Mouse (Mus musculus) G1E (cell line): ENCODE measurements around the gene Gdf11. TPM values are rescaled to one million over a fixed set of nuclear protein-coding genes. Genes with fewer than 3 reads are reported as not detected.

Source experiments
- ATAC-seq: 2 replicates; pipeline ENCODE4 v1.8.0; 2016; ENCODE audit warnings: mild to moderate bottlenecking; ENCODE audit not compliant: insufficient number of reproducible peaks, poor library complexity, low FRiP score, severe bottlenecking; ENCODE audit errors: extremely low read depth
- DNase-seq: peaks from one replicate; pipeline ENCODE4 v3.0.0; 2012; ENCODE audit warnings: low spot score
- H3K27me3 ChIP-seq: 2 replicates; pipeline ENCODE4 v1.6.1; 2012; ENCODE audit warnings: mild to moderate bottlenecking, low read length, inconsistent platforms; ENCODE audit not compliant: insufficient read depth
- H3K36me3 ChIP-seq: replicated peaks from 2 replicates; pipeline ENCODE3; 2012; ENCODE audit warnings: mild to moderate bottlenecking, inconsistent platforms
- H3K4me1 ChIP-seq: 2 replicates; pipeline ENCODE4 v1.6.1; 2012; ENCODE audit warnings: low read depth, low read length, inconsistent platforms, mixed read lengths; ENCODE audit not compliant: insufficient read depth
- H3K4me3 ChIP-seq: 2 replicates; pipeline ENCODE4 v1.5.1; 2012; ENCODE audit warnings: low read depth, mild to moderate bottlenecking, inconsistent platforms, low read length, moderate library complexity, mixed read lengths
- H3K9me3 ChIP-seq: replicated peaks from 2 replicates; pipeline ENCODE4 v1.6.1; 2012; ENCODE audit warnings: inconsistent platforms
- CTCF ChIP-seq: IDR thresholded peaks from 2 replicates; pipeline ENCODE4 v1.5.1; 2012; ENCODE audit warnings: low read depth, low read length, inconsistent platforms, mixed read lengths
- GATA1 ChIP-seq: IDR thresholded peaks from 2 replicates; pipeline ENCODE4 v1.6.1; 2012; ENCODE audit warnings: borderline replicate concordance, low read length, inconsistent platforms, mixed read lengths
- GATA2 ChIP-seq: IDR thresholded peaks from 2 replicates; pipeline ENCODE4 v1.6.1; 2012; ENCODE audit warnings: low read depth, low read length, inconsistent platforms, borderline replicate concordance
- POLR2AphosphoS5 ChIP-seq: IDR thresholded peaks from 2 replicates; pipeline ENCODE4 v1.6.1; 2012; ENCODE audit warnings: low read depth, low read length, inconsistent platforms; ENCODE audit not compliant: insufficient replicate concordance
- TAL1 ChIP-seq: conservative IDR thresholded peaks from 2 replicates; pipeline ENCODE4 v1.6.1; 2012; ENCODE audit warnings: low read depth, low read length, inconsistent platforms, mixed read lengths
- polyA plus RNA-seq: library from polyadenylated mRNA; stranded (reverse); fragments of >175 nt; gene quantifications from 2 replicates; pipeline ENCODE4 v1.2.3, GENCODE M21; 2012
- total RNA-seq, 2 experiments: library from RNA; stranded (forward) in 1 of 2; stranded (reverse) in 1 of 2; fragments of 200-1000 nt in 1 of 2; fragments of >200 nt in 1 of 2; fragmentation: Nextera tagmentation in 1 of 2; gene quantifications; 2 replicates each; pipeline ENCODE4 v1.2.3; 2014 to 2017

The Gdf11 gene
- total and polyA plus RNA-seq, 3 experiments: under 0.01 to 0.02 TPM; not detected in 1

DNA sequence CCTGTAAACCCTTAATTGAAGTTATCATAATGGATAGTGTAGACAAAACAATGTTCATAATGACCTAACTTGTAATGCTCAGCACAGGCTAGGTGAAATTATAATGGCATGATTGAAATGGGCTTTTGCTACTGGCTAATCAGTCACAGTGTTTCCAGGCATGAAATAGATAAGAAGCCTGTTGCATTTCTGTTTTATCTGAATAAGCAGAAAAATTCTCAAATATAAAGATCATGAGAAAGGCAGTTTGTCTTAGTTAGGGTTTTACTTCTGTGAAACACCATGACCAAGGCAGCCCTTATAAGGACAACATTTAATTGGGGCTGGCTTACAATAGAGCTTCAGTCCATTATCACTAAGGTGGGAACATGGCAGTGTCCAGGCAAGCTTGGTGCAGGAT lies 50.9 kb downstream of the Gdf11 start:
- no peak for DNase-seq
- no peak for ATAC-seq
- TF ChIP-seq GATA1: no peak
- TF ChIP-seq POLR2AphosphoS5: no peak
- no peak for TF ChIP-seq GATA2
- TF ChIP-seq CTCF: no peak
- no peak for TF ChIP-seq TAL1
- Histone ChIP-seq H3K36me3 (peaks cover 85% of the 10 kb centered on the region), H3K4me1 (peaks cover 2% of the 10 kb centered on the region; the same call in 1 of the 2 replicates), H3K27me3 (no peaks in the 10 kb centered on the region), H3K4me3 (no peak overlapping the region), H3K9me3 (no peaks in the 10 kb centered on the region)

DNA sequence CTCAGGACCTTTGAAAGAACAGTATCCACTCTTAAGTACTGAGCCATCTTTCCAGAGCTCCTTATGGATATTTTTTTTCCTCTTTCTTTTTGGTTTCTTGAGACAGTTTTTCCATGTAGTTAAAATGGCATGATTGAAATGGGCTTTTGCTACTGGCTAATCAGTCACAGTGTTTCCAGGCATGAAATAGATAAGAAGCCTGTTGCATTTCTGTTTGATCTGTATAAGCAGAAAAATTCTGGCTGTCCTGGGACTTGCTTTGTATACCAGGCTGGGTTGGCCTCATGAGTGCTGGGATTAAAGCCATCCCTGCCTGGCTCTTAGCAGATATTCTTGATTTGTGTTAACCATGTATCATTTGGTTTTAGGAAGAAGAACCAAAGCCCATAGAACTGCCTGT lies 52.1 kb downstream of the Gdf11 start:
- TF ChIP-seq CTCF (no peak), TAL1 (no peak), POLR2AphosphoS5 (no peak), GATA2 (no peak), GATA1 (no peak)
- H3K9me3 ChIP-seq: no peaks in the 10 kb centered on the region
- H3K36me3 ChIP-seq: peaks cover 85% of the 10 kb centered on the region
- no peak overlapping the region for H3K4me3 ChIP-seq
- peaks cover 2% of the 10 kb centered on the region; the same call in 1 of the 2 replicates for H3K4me1 ChIP-seq
- no peak for DNase-seq
- ATAC-seq: no peak
- H3K27me3 ChIP-seq: no peaks in the 10 kb centered on the region

GRCm38 (mm10) chr10:128837400-128837799 lies 54.1 kb downstream of the Gdf11 start:
- H3K4me1 ChIP-seq: peaks cover 2% of the 10 kb centered on the region; the same call in 1 of the 2 replicates
- H3K36me3 ChIP-seq: peaks cover 88% of the 10 kb centered on the region
- no peak for DNase-seq
- H3K4me3 ChIP-seq: no peak overlapping the region
- ATAC-seq: no peak
- no peaks in the 10 kb centered on the region for H3K27me3 ChIP-seq
- no peaks in the 10 kb centered on the region for H3K9me3 ChIP-seq
- no peak for TF ChIP-seq CTCF
- TF ChIP-seq GATA1: no peak
- TF ChIP-seq POLR2AphosphoS5: no peak
- no peak for TF ChIP-seq TAL1
- TF ChIP-seq GATA2: no peak

Other genes starting within 250 kb of the Gdf11 start
Only the 20 nearest of the 26 such genes appear.
- gene Pmel, start 187.5 kb downstream of the Gdf11 start, total RNA-seq (2014; fragmentation: Nextera tagmentation): 0.58 and 2.4 TPM in 2 replicates
- gene Pmel, start 187.5 kb downstream of the Gdf11 start, total RNA-seq (2017): 0.76 and 1.0 TPM in 2 replicates
- gene Pmel, start 187.5 kb downstream of the Gdf11 start, polyA plus RNA-seq: 0.05 and 0.06 TPM in 2 replicates
- gene Cdk2, start 186.7 kb downstream of the Gdf11 start, total RNA-seq (2014; fragmentation: Nextera tagmentation): 108 and 117 TPM in 2 replicates
- 109 and 113 TPM in 2 replicates for gene Cdk2, start 186.7 kb downstream of the Gdf11 start, total RNA-seq (2017)
- gene Cdk2, start 186.7 kb downstream of the Gdf11 start, polyA plus RNA-seq: 34.7 and 36.3 TPM in 2 replicates
- 6.8 and 8.4 TPM in 2 replicates for gene Dgka, start 146.9 kb downstream of the Gdf11 start, total RNA-seq (2014; fragmentation: Nextera tagmentation)
- gene Dgka, start 146.9 kb downstream of the Gdf11 start, total RNA-seq (2017): 3.3 TPM in 2 replicates
- 0.19 and 0.50 TPM in 2 replicates for gene Dgka, start 146.9 kb downstream of the Gdf11 start, polyA plus RNA-seq
- gene Pym1, start 143.8 kb downstream of the Gdf11 start, total RNA-seq (2014; fragmentation: Nextera tagmentation): 78.7 and 93.7 TPM in 2 replicates
- 44.3 and 47.3 TPM in 2 replicates for gene Pym1, start 143.8 kb downstream of the Gdf11 start, total RNA-seq (2017)
- 144 and 169 TPM in 2 replicates for gene Pym1, start 143.8 kb downstream of the Gdf11 start, polyA plus RNA-seq
- gene Mmp19, start 100.8 kb downstream of the Gdf11 start, total RNA-seq (2014; fragmentation: Nextera tagmentation): 0.44 TPM in 1 of 2 replicates, not detected in the other
- 0.11 and 0.12 TPM in 2 replicates for gene Mmp19, start 100.8 kb downstream of the Gdf11 start, total RNA-seq (2017)
- 0.02 and 0.03 TPM in 2 replicates for gene Mmp19, start 100.8 kb downstream of the Gdf11 start, polyA plus RNA-seq
- gene Dnajc14, start 87.7 kb downstream of the Gdf11 start, total RNA-seq (2014; fragmentation: Nextera tagmentation): 20.6 and 25.5 TPM in 2 replicates
- 31.5 and 36.9 TPM in 2 replicates for gene Dnajc14, start 87.7 kb downstream of the Gdf11 start, total RNA-seq (2017)
- 9.6 and 12.6 TPM in 2 replicates for gene Dnajc14, start 87.7 kb downstream of the Gdf11 start, polyA plus RNA-seq
- 8.4 and 10.1 TPM in 2 replicates for gene Tmem198b, start 87.3 kb downstream of the Gdf11 start, total RNA-seq (2014; fragmentation: Nextera tagmentation)
- 4.1 and 4.9 TPM in 2 replicates for gene Tmem198b, start 87.3 kb downstream of the Gdf11 start, total RNA-seq (2017)
- 1.5 and 2.2 TPM in 2 replicates for gene Tmem198b, start 87.3 kb downstream of the Gdf11 start, polyA plus RNA-seq
- 144 and 197 TPM in 2 replicates for gene Sarnp, start 74.4 kb downstream of the Gdf11 start, total RNA-seq (2014; fragmentation: Nextera tagmentation)
- 154 and 165 TPM in 2 replicates for gene Sarnp, start 74.4 kb downstream of the Gdf11 start, total RNA-seq (2017)
- gene Sarnp, start 74.4 kb downstream of the Gdf11 start, polyA plus RNA-seq: 16.5 and 19.9 TPM in 2 replicates
- 29.3 and 31.9 TPM in 2 replicates for gene Ormdl2, start 70.1 kb downstream of the Gdf11 start, total RNA-seq (2014; fragmentation: Nextera tagmentation)
- 132 and 152 TPM in 2 replicates for gene Ormdl2, start 70.1 kb downstream of the Gdf11 start, total RNA-seq (2017)
- 18.0 and 21.9 TPM in 2 replicates for gene Ormdl2, start 70.1 kb downstream of the Gdf11 start, polyA plus RNA-seq
- 1.7 and 3.4 TPM in 2 replicates for gene Cd63, start 9.3 kb upstream of the Gdf11 start, total RNA-seq (2014; fragmentation: Nextera tagmentation)
- gene Cd63, start 9.3 kb upstream of the Gdf11 start, total RNA-seq (2017): 0.22 TPM in 1 of 2 replicates, not detected in the other
- gene Cd63, start 9.3 kb upstream of the Gdf11 start, polyA plus RNA-seq: 0.04 and 0.09 TPM in 2 replicates
- gene Rdh5, start 31.2 kb upstream of the Gdf11 start, total RNA-seq (2014; fragmentation: Nextera tagmentation): 7.1 and 27.4 TPM in 2 replicates
- 2.6 and 4.4 TPM in 2 replicates for gene Rdh5, start 31.2 kb upstream of the Gdf11 start, total RNA-seq (2017)
- 0.94 and 1.2 TPM in 2 replicates for gene Rdh5, start 31.2 kb upstream of the Gdf11 start, polyA plus RNA-seq
- 46.7 and 50.3 TPM in 2 replicates for gene Bloc1s1, start 32.3 kb upstream of the Gdf11 start, total RNA-seq (2014; fragmentation: Nextera tagmentation)
- 116 and 119 TPM in 2 replicates for gene Bloc1s1, start 32.3 kb upstream of the Gdf11 start, total RNA-seq (2017)
- 121 and 157 TPM in 2 replicates for gene Bloc1s1, start 32.3 kb upstream of the Gdf11 start, polyA plus RNA-seq
- not detected in 2 replicates for gene Itga7, start 42.1 kb upstream of the Gdf11 start, total RNA-seq (2014; fragmentation: Nextera tagmentation)
- gene Itga7, start 42.1 kb upstream of the Gdf11 start, total RNA-seq (2017): 0.33 and 0.46 TPM in 2 replicates
- gene Itga7, start 42.1 kb upstream of the Gdf11 start, polyA plus RNA-seq: 0.02 and 0.10 TPM in 2 replicates
- not detected in 2 replicates for gene Mettl7b, start 69.3 kb upstream of the Gdf11 start, total RNA-seq (2014; fragmentation: Nextera tagmentation)
- not detected in 2 replicates for gene Mettl7b, start 69.3 kb upstream of the Gdf11 start, total RNA-seq (2017)
- not detected in 2 replicates for gene Mettl7b, start 69.3 kb upstream of the Gdf11 start, polyA plus RNA-seq
- gene Olfr9, start 97.7 kb upstream of the Gdf11 start, total RNA-seq (2014; fragmentation: Nextera tagmentation): not detected in 2 replicates
- gene Olfr9, start 97.7 kb upstream of the Gdf11 start, total RNA-seq (2017): 0.11 TPM in 1 of 2 replicates, not detected in the other
- not detected in 2 replicates for gene Olfr9, start 97.7 kb upstream of the Gdf11 start, polyA plus RNA-seq
- gene Olfr763, start 119.1 kb upstream of the Gdf11 start, total RNA-seq (2014; fragmentation: Nextera tagmentation): not detected in 2 replicates
- gene Olfr763, start 119.1 kb upstream of the Gdf11 start, total RNA-seq (2017): 0.06 TPM in 1 of 2 replicates, not detected in the other
- gene Olfr763, start 119.1 kb upstream of the Gdf11 start, polyA plus RNA-seq: not detected in 2 replicates
- not detected in 2 replicates for gene Olfr764-ps1, start 148.2 kb upstream of the Gdf11 start, total RNA-seq (2014; fragmentation: Nextera tagmentation)
- gene Olfr764-ps1, start 148.2 kb upstream of the Gdf11 start, total RNA-seq (2017): 0.06 and 0.11 TPM in 2 replicates
- not detected in 2 replicates for gene Olfr764-ps1, start 148.2 kb upstream of the Gdf11 start, polyA plus RNA-seq
- not detected in 2 replicates for gene Olfr765, start 158.3 kb upstream of the Gdf11 start, total RNA-seq (2014; fragmentation: Nextera tagmentation)
- gene Olfr765, start 158.3 kb upstream of the Gdf11 start, total RNA-seq (2017): 0.05 TPM in 1 of 2 replicates, not detected in the other
- not detected in 2 replicates for gene Olfr765, start 158.3 kb upstream of the Gdf11 start, polyA plus RNA-seq
- gene Olfr766-ps1, start 177.3 kb upstream of the Gdf11 start, total RNA-seq (2014; fragmentation: Nextera tagmentation): not detected in 2 replicates
- 0.38 TPM in 1 of 2 replicates, not detected in the other for gene Olfr766-ps1, start 177.3 kb upstream of the Gdf11 start, total RNA-seq (2017)
- not detected in 2 replicates for gene Olfr766-ps1, start 177.3 kb upstream of the Gdf11 start, polyA plus RNA-seq
- not detected in 2 replicates for gene Olfr767, start 191.2 kb upstream of the Gdf11 start, total RNA-seq (2014; fragmentation: Nextera tagmentation)
- 0.05 TPM in 1 of 2 replicates, not detected in the other for gene Olfr767, start 191.2 kb upstream of the Gdf11 start, total RNA-seq (2017)
- not detected in 2 replicates for gene Olfr767, start 191.2 kb upstream of the Gdf11 start, polyA plus RNA-seq